Mouse (Mus musculus): ENCODE results near the gene Rbpms2. TPM values are rescaled to one million over a fixed set of nuclear protein-coding genes. Genes with fewer than 3 reads are reported as not detected.
A peak's percentile ranks its signal among the peaks of the same experiment; 100 is the strongest.

Gene Rbpms2
- polyA plus RNA-seq, 1 experiment from 2014 or later: 23.5 TPM

DNA sequence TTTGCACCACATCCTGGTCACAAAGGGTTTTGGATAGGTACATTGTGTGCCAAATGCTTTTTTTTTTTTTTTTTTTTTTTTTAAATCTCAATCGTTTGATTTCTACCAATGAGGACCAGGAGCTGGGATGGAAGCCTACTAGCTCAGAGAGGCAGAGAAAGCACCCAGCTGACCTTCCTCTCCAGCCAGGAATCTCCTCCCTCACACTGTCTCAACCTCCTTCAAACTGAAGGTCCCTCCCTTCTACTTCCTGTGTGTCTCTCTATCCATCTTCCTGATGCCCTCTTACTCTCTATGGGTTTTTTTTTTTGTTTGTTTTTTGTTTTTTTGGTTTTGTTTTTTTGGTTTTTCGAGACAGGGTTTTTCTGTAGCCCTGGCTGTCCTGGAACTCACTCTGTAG is 28.5 kb upstream of the Rbpms2 start:
- Histone ChIP-seq H3K27me3 (ENCODE audit: insufficient read depth, low read length) (no peaks in the 10 kb centered on the region), H3K4me2 (ENCODE audit: low read depth, low read length) (no peak overlapping the region), H3K9ac (replicated peaks) (no peak overlapping the region), H3K27ac (ENCODE audit: low read depth) (no peak overlapping the region), H3K4me3 (ENCODE audit: low read depth, low read length) (no peak overlapping the region), H3K9me3 (ENCODE audit: low read length) (no peaks in the 10 kb centered on the region), H3K36me3 (replicated peaks; ENCODE audit: insufficient read depth, low read length) (no peaks in the 10 kb centered on the region), H3K4me1 (ENCODE audit: insufficient read depth) (peaks cover 4% of the 10 kb centered on the region)
- 53% methylated on average over 2 of the region's 2 CpGs for WGBS (ENCODE audit: insufficient replicate concordance)
- no peak for TF ChIP-seq EP300 (IDR thresholded peaks at IDR 0.05; ENCODE audit: low read depth)
- TF ChIP-seq CTCF (IDR thresholded peaks at IDR 0.05; ENCODE audit: low read depth): no peak
- no peak for ATAC-seq
- DNase-seq: no peak

DNA sequence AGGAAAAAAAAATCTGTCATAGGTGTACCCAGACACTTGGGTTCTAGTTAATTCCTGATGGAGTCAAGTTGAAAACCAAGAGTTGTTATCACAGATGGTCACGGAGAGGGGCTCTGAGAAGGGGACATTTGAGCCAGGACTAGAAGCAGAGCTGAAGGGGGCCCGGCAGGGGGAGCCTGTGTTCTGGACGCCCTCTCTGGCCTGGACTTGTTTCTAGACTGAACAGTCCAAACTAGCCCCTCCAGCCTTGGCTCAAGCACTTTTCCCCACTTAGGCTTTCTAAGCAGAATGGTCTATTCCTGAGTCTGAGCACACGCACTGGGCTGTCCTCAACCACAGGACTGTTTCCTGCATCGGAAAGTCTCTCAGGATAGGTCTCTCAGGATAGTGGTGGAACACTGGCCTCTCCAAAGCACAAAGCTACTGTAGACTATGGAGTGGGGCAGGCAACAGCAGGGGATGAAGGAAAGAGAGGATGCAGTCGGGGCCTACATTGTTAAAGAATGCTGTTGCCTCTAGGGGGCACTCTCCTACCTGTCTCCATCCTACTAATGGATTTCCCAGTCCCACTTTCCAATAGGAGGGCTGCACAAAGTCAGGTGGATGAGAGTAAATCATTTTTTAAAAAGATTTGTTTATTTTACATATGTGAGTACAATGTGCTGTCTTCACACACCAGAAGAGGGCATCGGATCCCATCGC is 25.9 kb upstream of the Rbpms2 start:
- H3K27ac ChIP-seq (ENCODE audit: low read depth): no peak overlapping the region
- H3K27me3 ChIP-seq (ENCODE audit: insufficient read depth, low read length): no peaks in the 10 kb centered on the region
- DNase-seq: no peak
- H3K9me3 ChIP-seq (ENCODE audit: low read length): no peaks in the 10 kb centered on the region
- 58% methylated on average over 8 of the region's 8 CpGs for WGBS (ENCODE audit: insufficient replicate concordance)
- H3K4me1 ChIP-seq (ENCODE audit: insufficient read depth): peaks cover 4% of the 10 kb centered on the region
- H3K9ac ChIP-seq (replicated peaks): no peak overlapping the region
- ATAC-seq: no peak
- no peak overlapping the region for H3K4me2 ChIP-seq (ENCODE audit: low read depth, low read length)
- no peaks in the 10 kb centered on the region for H3K36me3 ChIP-seq (replicated peaks; ENCODE audit: insufficient read depth, low read length)
- peak; percentile 62 for TF ChIP-seq CTCF (IDR thresholded peaks at IDR 0.05; ENCODE audit: low read depth)
- TF ChIP-seq EP300 (IDR thresholded peaks at IDR 0.05; ENCODE audit: low read depth): no peak
- H3K4me3 ChIP-seq (ENCODE audit: low read depth, low read length): no peak overlapping the region

DNA sequence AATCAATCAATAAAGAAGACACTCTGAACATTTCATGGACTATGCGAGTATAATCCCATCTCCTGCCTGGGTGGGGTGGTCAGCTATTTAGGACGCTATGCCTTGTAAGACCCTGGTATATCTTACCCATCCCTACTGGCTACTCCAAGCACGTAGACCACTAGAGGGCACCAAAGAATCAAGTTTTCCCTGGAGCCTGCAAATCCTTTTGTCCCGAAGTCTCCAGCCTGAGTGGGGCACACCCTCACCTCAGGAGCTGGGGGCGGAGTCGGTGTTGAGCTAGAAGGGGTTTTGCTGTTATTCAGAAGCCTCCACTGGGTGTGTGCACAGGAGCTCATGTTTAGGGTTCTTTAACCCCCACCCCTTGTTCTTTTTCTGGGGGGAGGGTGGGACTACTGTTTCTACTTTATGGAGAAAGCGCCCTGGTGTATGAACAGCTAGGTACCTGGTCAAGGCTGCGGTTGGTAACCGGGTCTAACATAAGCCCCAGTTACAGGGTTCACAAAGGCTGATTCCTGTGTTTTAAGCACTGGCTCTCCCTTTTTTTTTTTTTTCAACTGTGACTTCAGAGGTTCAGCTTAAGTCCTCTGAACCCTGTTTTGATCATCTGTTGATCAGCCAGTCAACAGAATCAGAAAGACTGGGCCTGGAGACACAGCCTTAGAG is 23.8 kb upstream of the Rbpms2 start:
- no peaks in the 10 kb centered on the region for H3K27me3 ChIP-seq (ENCODE audit: insufficient read depth, low read length)
- DNase-seq (peak; percentile 74), ATAC-seq (peak; percentile 72)
- H3K27ac ChIP-seq (ENCODE audit: low read depth): no peak overlapping the region
- H3K4me3 ChIP-seq (ENCODE audit: low read depth, low read length): no peak overlapping the region
- H3K9me3 ChIP-seq (ENCODE audit: low read length): no peaks in the 10 kb centered on the region
- TF ChIP-seq EP300 (IDR thresholded peaks at IDR 0.05; ENCODE audit: low read depth) (no peak), CTCF (IDR thresholded peaks at IDR 0.05; ENCODE audit: low read depth) (peak; percentile 84)
- H3K36me3 ChIP-seq (replicated peaks; ENCODE audit: insufficient read depth, low read length): no peaks in the 10 kb centered on the region
- H3K9ac ChIP-seq (replicated peaks): 0 out of 2 replicates have a peak overlapping the region, but pooled peaks have one; percentile 13
- WGBS (ENCODE audit: insufficient replicate concordance): 8% methylated on average over 9 of the region's 9 CpGs
- peaks cover 4% of the 10 kb centered on the region for H3K4me1 ChIP-seq (ENCODE audit: insufficient read depth)
- H3K4me2 ChIP-seq (ENCODE audit: low read depth, low read length): peak overlapping the region; percentile 34; the same call in 1 of the 2 replicates

DNA sequence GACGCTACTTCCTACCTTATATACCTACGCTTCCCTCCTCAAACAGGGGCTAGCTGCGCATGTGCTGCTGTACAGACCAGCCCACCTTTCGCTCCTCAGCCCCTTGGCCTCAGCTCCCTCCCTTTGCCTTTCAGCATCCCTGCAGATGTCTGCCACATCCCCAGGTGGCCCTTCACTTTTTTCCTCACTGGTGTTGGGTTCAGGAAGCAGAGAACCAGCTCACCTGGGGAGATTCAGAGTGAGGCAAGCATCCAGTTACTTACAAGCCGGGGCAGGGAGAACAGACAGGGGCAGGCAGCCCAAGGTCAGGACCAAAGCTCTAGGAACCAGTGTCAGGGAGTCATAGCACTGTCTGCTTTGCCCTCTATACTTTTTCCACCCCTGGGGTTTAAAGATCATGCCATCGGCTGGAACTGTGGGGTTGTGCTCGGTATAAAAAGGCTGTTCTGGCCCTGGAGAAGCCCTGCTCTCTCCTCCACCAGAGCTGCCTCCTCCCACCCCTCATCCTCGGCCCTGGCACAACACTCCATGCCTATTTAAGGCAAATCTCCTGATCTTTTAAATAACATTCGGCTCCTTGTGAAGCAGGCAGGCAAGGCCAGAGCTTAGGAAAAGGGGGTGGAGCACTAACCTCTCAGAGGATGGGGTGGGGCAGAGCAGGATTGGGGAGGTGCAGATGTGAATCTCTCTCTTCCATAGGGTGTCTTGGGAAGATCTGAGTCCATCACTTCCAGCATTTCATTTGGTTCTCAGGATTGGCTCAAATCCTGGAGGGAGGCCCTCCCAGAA is 22.9 kb upstream of the Rbpms2 start:
- no peak overlapping the region for H3K4me2 ChIP-seq (ENCODE audit: low read depth, low read length)
- no peaks in the 10 kb centered on the region for H3K36me3 ChIP-seq (replicated peaks; ENCODE audit: insufficient read depth, low read length)
- no peak for ATAC-seq
- no peak overlapping the region for H3K27ac ChIP-seq (ENCODE audit: low read depth)
- H3K4me3 ChIP-seq (ENCODE audit: low read depth, low read length): no peak overlapping the region
- H3K9ac ChIP-seq (replicated peaks): no peak overlapping the region
- H3K4me1 ChIP-seq (ENCODE audit: insufficient read depth): peaks cover 4% of the 10 kb centered on the region
- no peaks in the 10 kb centered on the region for H3K27me3 ChIP-seq (ENCODE audit: insufficient read depth, low read length)
- no peak for TF ChIP-seq CTCF (IDR thresholded peaks at IDR 0.05; ENCODE audit: low read depth)
- no peak for TF ChIP-seq EP300 (IDR thresholded peaks at IDR 0.05; ENCODE audit: low read depth)
- H3K9me3 ChIP-seq (ENCODE audit: low read length): no peaks in the 10 kb centered on the region
- 57% methylated on average over 9 of the region's 9 CpGs for WGBS (ENCODE audit: insufficient replicate concordance)
- no peak for DNase-seq

DNA sequence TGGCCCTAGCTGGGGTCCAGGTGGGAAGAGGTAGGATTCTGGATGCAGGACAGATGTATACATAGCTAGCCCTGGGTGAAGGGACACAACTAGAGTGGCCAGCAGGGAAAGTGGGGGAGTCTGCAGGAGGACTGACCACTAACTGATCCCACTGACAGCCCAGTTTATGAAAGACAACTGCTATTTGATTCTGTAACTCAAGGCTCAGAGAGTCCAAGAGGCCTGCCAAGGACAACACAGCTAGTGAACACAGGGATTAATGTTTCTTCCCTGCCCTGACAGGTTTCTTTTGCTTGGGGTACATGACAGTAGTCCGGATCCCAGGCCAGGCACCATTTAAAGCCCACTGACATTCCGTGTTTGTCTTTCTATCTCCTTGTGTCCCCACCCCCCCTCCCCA is 22.3 kb upstream of the Rbpms2 start:
- no peaks in the 10 kb centered on the region for H3K27me3 ChIP-seq (ENCODE audit: insufficient read depth, low read length)
- H3K9me3 ChIP-seq (ENCODE audit: low read length): no peaks in the 10 kb centered on the region
- H3K9ac ChIP-seq (replicated peaks): no peak overlapping the region
- H3K27ac ChIP-seq (ENCODE audit: low read depth): no peak overlapping the region
- peaks cover 4% of the 10 kb centered on the region for H3K4me1 ChIP-seq (ENCODE audit: insufficient read depth)
- H3K36me3 ChIP-seq (replicated peaks; ENCODE audit: insufficient read depth, low read length): no peaks in the 10 kb centered on the region
- TF ChIP-seq EP300 (IDR thresholded peaks at IDR 0.05; ENCODE audit: low read depth): no peak
- no peak for TF ChIP-seq CTCF (IDR thresholded peaks at IDR 0.05; ENCODE audit: low read depth)
- no peak overlapping the region for H3K4me3 ChIP-seq (ENCODE audit: low read depth, low read length)
- ATAC-seq (no peak), DNase-seq (no peak)
- WGBS (ENCODE audit: insufficient replicate concordance): 60% methylated on average over 2 of the region's 2 CpGs
- no peak overlapping the region for H3K4me2 ChIP-seq (ENCODE audit: low read depth, low read length)

DNA sequence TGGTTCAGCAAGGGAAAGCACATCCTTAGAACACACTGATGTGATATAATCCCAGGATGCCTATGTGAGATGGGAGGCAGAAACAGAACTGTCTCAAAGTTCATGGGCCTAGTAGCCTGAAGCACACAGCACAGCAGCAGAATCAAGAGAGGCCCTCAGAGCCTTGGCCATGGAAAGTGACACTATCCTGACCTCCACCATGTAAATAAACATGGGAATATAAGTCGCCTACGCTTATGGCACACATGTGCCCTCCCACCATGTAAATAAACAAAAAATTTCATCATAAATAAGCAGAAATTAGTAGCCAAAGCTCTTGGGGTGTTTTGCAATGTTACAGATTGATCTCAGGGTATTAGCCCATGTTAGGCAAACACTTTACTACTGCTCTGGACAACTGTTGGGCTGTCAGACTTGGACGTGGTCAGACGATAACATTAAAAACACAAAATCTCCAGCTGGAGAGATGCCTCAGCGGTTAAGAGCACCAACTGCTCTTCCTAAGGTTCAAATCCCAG is 17.4 kb upstream of the Rbpms2 start:
- Histone ChIP-seq H3K27ac (ENCODE audit: low read depth) (peak overlapping the region; percentile 68), H3K4me3 (ENCODE audit: low read depth, low read length) (no peak overlapping the region), H3K9ac (replicated peaks) (no peak overlapping the region), H3K9me3 (ENCODE audit: low read length) (no peaks in the 10 kb centered on the region), H3K4me1 (ENCODE audit: insufficient read depth) (no peaks in the 10 kb centered on the region; the same call in 1 of the 2 replicates), H3K4me2 (ENCODE audit: low read depth, low read length) (no peak overlapping the region), H3K27me3 (ENCODE audit: insufficient read depth, low read length) (no peaks in the 10 kb centered on the region), H3K36me3 (replicated peaks; ENCODE audit: insufficient read depth, low read length) (no peaks in the 10 kb centered on the region)
- ATAC-seq (peak; percentile 94), DNase-seq (no peak)
- WGBS (ENCODE audit: insufficient replicate concordance): 54% methylated on average over 5 of the region's 5 CpGs
- TF ChIP-seq CTCF (IDR thresholded peaks at IDR 0.05; ENCODE audit: low read depth) (no peak), EP300 (IDR thresholded peaks at IDR 0.05; ENCODE audit: low read depth) (peak; percentile 77)
